Mouse (Mus musculus): ENCODE data around the gene Tpmt. TPM values are rescaled to one million over a fixed set of nuclear protein-coding genes. Genes with fewer than 3 reads are reported as not detected.

The Tpmt gene
- 10 to 100 TPM; 17.4 to 24.1 TPM for total RNA-seq (2021)
- long read RNA-seq, experiment 1, transcript Tpmt-201 (9 exons, 2,708 nt), result major isoform, 16 of 33 reads
- long read RNA-seq, experiment 1, partial matches to known transcripts, result 3 of 33 reads
- long read RNA-seq, experiment 1, other reads (novel, unspliced or antisense), result 14 of 33 reads
- long read RNA-seq, experiment 2, partial matches to known transcripts, result 1 of 8 reads
- long read RNA-seq, experiment 2, other reads (novel, unspliced or antisense), result 6 of 8 reads

- DNase-seq, result no peak
Measured at GRCm38 (mm10) chr13:47044617-47044947, at the start of gene Tpmt. Tpmt (minus strand) TSS chr13:47044737.

GRCm38 (mm10) chr13:47093791-47094190, 49.3 kb upstream of the Tpmt start:
- no peak for DNase-seq

GRCm38 (mm10) chr13:47089271-47089670, 44.7 kb upstream of the Tpmt start:
- no peak for DNase-seq

GRCm38 (mm10) chr13:47088433-47088832, 43.9 kb upstream of the Tpmt start:
- DNase-seq, result no peak

- DNase-seq, result no peak
Measured at GRCm38 (mm10) chr13:47080905-47081505, 36.5 kb upstream of the Tpmt start.

- DNase-seq, result no peak
Measured at GRCm38 (mm10) chr13:47078799-47079198, 34.3 kb upstream of the Tpmt start.

- DNase-seq, result no peak
Measured at GRCm38 (mm10) chr13:47077367-47077766, 32.8 kb upstream of the Tpmt start.

GRCm38 (mm10) chr13:47076156-47076555, 31.6 kb upstream of the Tpmt start:
- no peak for DNase-seq

GRCm38 (mm10) chr13:47072484-47072883, 27.9 kb upstream of the Tpmt start:
- no peak for DNase-seq

- no peak for DNase-seq
Measured at GRCm38 (mm10) chr13:47071871-47072270, 27.3 kb upstream of the Tpmt start.

- DNase-seq, result no peak
Measured at GRCm38 (mm10) chr13:47070329-47071080, 26.0 kb upstream of the Tpmt start.

- DNase-seq, result no peak
Measured at GRCm38 (mm10) chr13:47067001-47067400, 22.5 kb upstream of the Tpmt start.

GRCm38 (mm10) chr13:47066516-47066915, 22.0 kb upstream of the Tpmt start:
- DNase-seq, result no peak

- DNase-seq, result no peak
Measured at GRCm38 (mm10) chr13:47063985-47064760, 19.6 kb upstream of the Tpmt start.

GRCm38 (mm10) chr13:47062756-47063155, 18.2 kb upstream of the Tpmt start:
- DNase-seq, result no peak

- no peak for DNase-seq
Measured at GRCm38 (mm10) chr13:47056781-47057180, 12.2 kb upstream of the Tpmt start.

GRCm38 (mm10) chr13:47056126-47056525, 11.6 kb upstream of the Tpmt start:
- DNase-seq, result no peak

GRCm38 (mm10) chr13:47053971-47054370, 9.4 kb upstream of the Tpmt start:
- DNase-seq, result no peak

- no peak for DNase-seq
Measured at GRCm38 (mm10) chr13:47050009-47050408, 5.5 kb upstream of the Tpmt start.

GRCm38 (mm10) chr13:47047996-47048395, 3.5 kb upstream of the Tpmt start:
- DNase-seq, result peak; percentile 18

GRCm38 (mm10) chr13:47043833-47044616, 512 bp downstream of the Tpmt start:
- DNase-seq, result peak; percentile 34

Data from adrenal gland, postnatal 10 days (tissue).